ENCODE assay signal across 14 mouse cellular contexts in the genomic region with DNA sequence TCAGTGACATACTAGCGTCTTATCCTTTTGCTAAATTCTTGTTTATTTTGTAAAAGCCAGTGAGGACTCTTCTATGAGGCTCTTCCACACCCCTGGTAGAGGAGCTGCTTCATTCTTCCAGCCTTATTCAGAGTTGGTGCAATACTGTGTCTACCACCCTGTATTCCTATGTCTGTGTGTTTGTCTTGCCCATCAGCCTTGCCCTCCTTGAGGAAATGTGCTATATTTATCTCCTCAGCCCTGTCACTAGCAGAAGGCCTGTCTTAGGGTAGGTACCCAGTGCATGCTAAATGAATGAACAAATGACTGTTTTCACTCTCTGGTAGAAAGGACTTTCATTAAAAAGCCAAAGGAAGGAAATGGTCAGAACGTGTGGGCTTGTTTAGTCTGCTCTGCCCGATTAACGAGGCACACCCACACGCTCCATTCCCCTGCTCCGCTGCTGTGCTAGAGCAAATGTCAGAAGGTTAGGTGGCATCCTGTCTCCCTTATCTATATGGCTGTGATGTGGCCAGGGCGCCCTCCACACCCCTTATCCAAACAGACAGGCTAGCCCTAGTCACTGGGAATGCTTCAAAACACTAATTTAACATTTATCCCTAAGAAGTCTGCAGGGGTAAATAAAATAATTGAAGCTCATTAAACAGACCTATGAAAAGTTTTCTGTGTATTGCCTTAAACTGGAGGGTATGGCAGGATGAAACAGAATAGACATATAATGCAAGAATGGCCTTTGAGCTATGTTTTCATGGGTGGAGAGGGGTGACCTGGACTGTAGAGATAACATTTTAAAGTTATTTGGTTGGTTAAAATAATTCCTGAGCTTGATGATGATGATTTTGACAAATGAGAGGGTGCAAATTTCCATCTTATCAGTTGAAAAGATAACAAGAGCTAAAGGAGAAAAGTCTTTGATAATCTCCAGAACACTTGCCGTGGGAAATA.
A peak's percentile ranks its signal among the peaks of the same experiment; 100 is the strongest.
DNase-seq lines count a peak whose midpoint lies in the region; ATAC-seq lines count a peak whose summit lies in the region.
"Had no signal": no experiment of that assay in that cellular context is flagged by ENCODE, and none has a peak within 500 bp of the region (broad histone marks: within the 10 kb centered on the region; RNA-seq: fewer than 3 reads in every experiment).

No protein-coding gene starts in this region.

- H3K4me2 ChIP-seq in heart, embryonic 12.5 days: no peak overlapping the region
- H3K4me2 ChIP-seq in hindbrain, embryonic 13.5 days: no peak overlapping the region
- H3K4me2 ChIP-seq: lung, embryonic 14.5 days had no signal

- intact Hi-C loops in heart, postnatal 36 days (cut with DNase I): no loop called here

- H3K9me3 ChIP-seq in heart, embryonic 12.5 days (replicated peaks): no peaks in the 10 kb centered on the region
- no peaks in the 10 kb centered on the region for H3K9me3 ChIP-seq in hindbrain, embryonic 13.5 days

- H3K36me3 ChIP-seq in heart, embryonic 12.5 days: no peaks in the 10 kb centered on the region
- no peaks in the 10 kb centered on the region for H3K36me3 ChIP-seq in hindbrain, embryonic 13.5 days

- H3K27ac ChIP-seq in heart, embryonic 12.5 days (ENCODE audit: poor library complexity, severe bottlenecking): no peak overlapping the region
- no peak overlapping the region for H3K27ac ChIP-seq in hindbrain, embryonic 13.5 days

- H3K4me1 ChIP-seq in heart, embryonic 12.5 days (replicated peaks): 0 out of 2 replicates have a peak, but pooled peaks cover 6% of the 10 kb centered on the region
- H3K4me1 ChIP-seq in hindbrain, embryonic 13.5 days (replicated peaks): peaks cover 5% of the 10 kb centered on the region; the same call in 1 of the 2 replicates

- H3K4me3 ChIP-seq in heart, embryonic 12.5 days: no peak overlapping the region
- H3K4me3 ChIP-seq in hindbrain, embryonic 13.5 days: no peak overlapping the region
- H3K4me3 ChIP-seq: erythroblast, embryonic 14.5 days had no signal

- H3K9ac ChIP-seq in heart, embryonic 12.5 days: no peak overlapping the region
- H3K9ac ChIP-seq in hindbrain, embryonic 13.5 days: no peak overlapping the region
- H3K9ac ChIP-seq: lung, embryonic 14.5 days had no signal

- ATAC-seq in heart, embryonic 12.5 days (ENCODE audit: insufficient number of reproducible peaks, low FRiP score): peak; percentile 51; the same call in 1 of the 2 replicates
- ATAC-seq in hindbrain, embryonic 13.5 days (ENCODE audit: low FRiP score): no peak
- no peak for ATAC-seq in CD4-positive, CD25-positive, alpha-beta regulatory T cell, adult 4 months
- ATAC-seq: midbrain, embryonic 16.5 days had no signal

- DNase-seq in heart, postnatal 36 days: no peak
- peak; percentile 16 for DNase-seq in spleen, adult 12 weeks (ENCODE audit: low spot score)
- no peak for DNase-seq in spleen, adult 18-20 months
- peak; percentile 25 to 58 for DNase-seq in lung, postnatal 4 days
- no peak for DNase-seq in testis, postnatal 14 days (ENCODE audit: low spot score)
- DNase-seq: cerebellum, adult 8-10 months; heart, postnatal 4 days; layer of hippocampus, adult 9-11 months; lung, embryonic 14.5 days had no signal

- 21% methylated on average over 8 of the region's 8 CpGs for WGBS in heart, embryonic 12.5 days
- WGBS in hindbrain, embryonic 13.5 days: 86% methylated on average over 8 of the region's 8 CpGs

- H3K27me3 ChIP-seq in heart, embryonic 12.5 days (replicated peaks): no peaks in the 10 kb centered on the region
- no peaks in the 10 kb centered on the region for H3K27me3 ChIP-seq in hindbrain, embryonic 13.5 days

Comparison
In these comparisons a context has a peak if more than half of its experiments do, and no peak if none do; other contexts are left out.
1. DNase-seq: peak in spleen, adult 12 weeks (single experiment) and lung, postnatal 4 days (2 of 2); none in heart, postnatal 36 days (0 of 2), spleen, adult 18-20 months (0 of 2) and testis, postnatal 14 days (single experiment).